Mouse (Mus musculus): ENCODE measurements around the gene Klk4.

GRCm38 (mm10) chr7:43882346-43882745, 1.4 kb downstream of the Klk4 start:
- TF ChIP-seq CTCF (IDR thresholded peaks at IDR 0.05; ENCODE audit: low read depth) (no peak), EP300 (IDR thresholded peaks at IDR 0.05; ENCODE audit: low read depth) (no peak)

Measured in heart, postnatal 0 days (tissue).